Mouse (Mus musculus): ENCODE results near the gene Dctpp1. TPM values are rescaled to one million over a fixed set of nuclear protein-coding genes. Genes with fewer than 3 reads are reported as not detected.

Gene Dctpp1
- polyA plus RNA-seq, 1 experiment from 2014 or later = 176 TPM

GRCm38 (mm10) chr7:127224616-127225015, 35.9 kb downstream of the Dctpp1 start:
- Histone ChIP-seq H3K4me2 (replicated peaks) (no peak overlapping the region), H3K9ac (no peak overlapping the region), H3K27me3 (no peaks in the 10 kb centered on the region), H3K36me3 (peaks cover 13% of the 10 kb centered on the region), H3K27ac (no peak overlapping the region), H3K4me1 (no peaks in the 10 kb centered on the region), H3K4me3 (no peak overlapping the region), H3K9me3 (no peaks in the 10 kb centered on the region)
- 90% methylated on average over 6 of the region's 6 CpGs for WGBS
- ATAC-seq (ENCODE audit: low FRiP score, low read depth) = no peak

DNA sequence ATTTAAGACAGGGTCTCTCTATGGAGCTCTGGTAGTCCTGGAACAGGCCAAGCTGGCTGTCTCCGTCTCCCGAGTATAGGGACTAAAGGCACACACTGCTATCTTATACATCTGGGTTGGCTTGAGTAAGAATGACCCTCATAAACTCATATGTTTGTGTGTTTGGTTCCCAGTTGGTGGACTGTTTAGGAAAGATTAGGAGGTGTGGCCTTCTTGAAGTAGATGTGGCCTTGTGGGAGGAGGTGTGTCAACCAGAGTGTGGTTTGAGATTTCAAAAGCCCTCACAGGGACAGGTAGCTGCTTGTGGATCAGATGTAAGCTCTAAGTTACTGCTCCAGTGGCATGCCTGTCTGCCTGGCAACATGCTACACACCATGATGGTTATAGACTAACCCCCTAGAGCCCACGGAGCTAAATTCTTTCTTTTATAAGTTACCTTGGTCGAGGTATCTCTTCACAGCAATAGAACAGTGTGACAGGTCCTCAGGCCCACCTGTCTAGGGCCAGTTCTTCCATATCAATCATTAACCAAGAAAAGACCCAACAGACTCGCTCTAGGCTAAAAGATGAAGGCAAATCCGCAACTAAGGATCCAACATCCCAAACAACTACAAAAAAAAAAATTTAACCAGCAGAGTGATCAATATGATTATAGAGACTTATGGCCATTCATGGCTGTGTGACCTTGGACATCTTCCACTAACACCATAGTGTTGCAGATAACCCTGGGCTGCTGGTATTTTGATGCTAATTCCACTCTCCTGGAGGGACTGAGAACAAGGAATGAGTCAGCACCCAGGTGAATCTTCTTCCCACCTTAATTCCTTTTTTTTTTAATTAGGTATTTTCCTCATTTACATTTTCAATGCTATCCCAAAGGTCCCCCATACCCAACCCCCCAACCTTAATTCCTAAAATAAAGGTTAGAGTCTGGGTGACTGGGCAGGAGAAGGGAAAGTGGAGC, 36.7 kb downstream of the Dctpp1 start:
- no peaks in the 10 kb centered on the region for H3K27me3 ChIP-seq
- H3K4me2 ChIP-seq (replicated peaks) = no peak overlapping the region
- no peaks in the 10 kb centered on the region for H3K4me1 ChIP-seq
- H3K9me3 ChIP-seq = no peaks in the 10 kb centered on the region
- no peak overlapping the region for H3K4me3 ChIP-seq
- peaks cover 5% of the 10 kb centered on the region; the same call in 1 of the 2 replicates for H3K36me3 ChIP-seq
- H3K27ac ChIP-seq = no peak overlapping the region
- no peak overlapping the region for H3K9ac ChIP-seq
- WGBS = 84% methylated on average over 6 of the region's 6 CpGs
- no peak for ATAC-seq (ENCODE audit: low FRiP score, low read depth)

DNA sequence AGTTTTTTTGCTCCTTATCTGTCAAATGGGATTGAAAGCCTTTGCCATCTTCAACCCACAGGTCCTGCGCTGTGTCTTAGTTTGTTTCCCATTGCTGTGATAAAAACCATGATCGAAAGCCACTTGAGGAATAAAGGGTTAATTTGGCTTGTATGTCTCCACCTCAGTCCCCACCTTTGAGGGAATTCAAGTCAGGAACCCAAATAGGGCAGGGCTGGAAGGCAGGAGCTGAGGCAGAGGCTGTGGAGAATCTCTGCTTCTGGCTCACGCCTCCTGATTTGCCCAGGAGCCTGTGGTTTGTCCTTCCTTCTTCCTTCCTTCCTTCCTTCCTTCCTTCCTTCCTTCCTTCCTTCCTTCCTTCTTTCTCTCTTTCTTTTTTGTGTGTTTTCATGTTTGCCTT, 37.4 kb downstream of the Dctpp1 start:
- 97% methylated on average over 3 of the region's 3 CpGs for WGBS
- Histone ChIP-seq H3K4me1 (no peaks in the 10 kb centered on the region), H3K4me3 (no peak overlapping the region), H3K9me3 (no peaks in the 10 kb centered on the region), H3K9ac (no peak overlapping the region), H3K4me2 (replicated peaks) (no peak overlapping the region), H3K36me3 (0 out of 2 replicates have a peak, but pooled peaks cover 4% of the 10 kb centered on the region), H3K27me3 (no peaks in the 10 kb centered on the region), H3K27ac (no peak overlapping the region)
- ATAC-seq (ENCODE audit: low FRiP score, low read depth) = no peak

DNA sequence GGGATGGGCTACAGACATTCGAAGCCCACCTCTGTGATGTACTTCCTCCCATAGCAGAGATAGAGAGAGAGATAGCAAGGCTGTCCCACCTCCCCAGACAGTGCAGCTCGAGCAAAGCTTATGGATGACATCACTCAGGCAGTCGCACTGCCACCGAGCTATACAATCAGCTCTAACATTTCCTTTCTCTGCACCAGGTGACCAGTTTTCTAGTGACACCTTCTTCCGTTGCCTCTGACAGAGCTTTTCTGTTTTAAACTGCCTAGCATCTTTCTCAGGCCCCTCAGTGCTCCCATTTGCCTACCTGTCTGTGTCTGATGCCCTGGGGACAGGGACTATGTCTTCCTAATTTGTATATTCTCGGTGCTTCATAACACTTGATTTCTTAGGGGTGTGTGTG, 40.1 kb downstream of the Dctpp1 start:
- Histone ChIP-seq H3K9ac (no peak overlapping the region), H3K4me1 (0 out of 2 replicates have a peak, but pooled peaks cover 3% of the 10 kb centered on the region), H3K9me3 (no peaks in the 10 kb centered on the region), H3K4me3 (no peak overlapping the region), H3K36me3 (0 out of 2 replicates have a peak, but pooled peaks cover under 1% of the 10 kb centered on the region), H3K27ac (no peak overlapping the region), H3K27me3 (no peaks in the 10 kb centered on the region), H3K4me2 (replicated peaks) (no peak overlapping the region)
- no peak for ATAC-seq (ENCODE audit: low FRiP score, low read depth)
- 82% methylated on average over 6 of the region's 6 CpGs for WGBS

DNA sequence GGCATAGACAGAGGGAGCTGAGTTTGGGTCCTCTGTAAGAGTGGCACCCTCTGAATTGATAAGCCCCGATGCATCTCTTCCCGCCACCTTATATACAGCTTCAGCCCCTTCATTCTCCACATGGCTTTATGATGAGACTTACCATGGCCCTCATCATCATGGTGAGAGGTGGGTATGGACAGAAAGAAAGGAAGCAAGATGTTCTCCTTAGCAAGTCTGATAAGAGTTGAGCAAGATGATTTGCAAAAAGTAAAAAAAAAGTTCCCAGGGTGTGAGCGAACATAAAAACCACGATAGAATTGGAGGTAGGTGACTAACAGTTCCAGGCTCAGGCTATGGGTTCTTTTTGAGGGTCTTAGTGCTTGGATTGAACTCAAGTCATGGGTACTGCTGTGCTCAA, 41.8 kb downstream of the Dctpp1 start:
- Histone ChIP-seq H3K9me3 (no peaks in the 10 kb centered on the region), H3K27ac (no peak overlapping the region), H3K36me3 (no peaks in the 10 kb centered on the region), H3K4me2 (replicated peaks) (no peak overlapping the region), H3K4me3 (no peak overlapping the region), H3K27me3 (peaks cover 5% of the 10 kb centered on the region; the same call in 1 of the 2 replicates), H3K9ac (no peak overlapping the region), H3K4me1 (peaks cover 19% of the 10 kb centered on the region)
- no peak for ATAC-seq (ENCODE audit: low FRiP score, low read depth)
- WGBS = 94% methylated on average over 4 of the region's 4 CpGs

DNA sequence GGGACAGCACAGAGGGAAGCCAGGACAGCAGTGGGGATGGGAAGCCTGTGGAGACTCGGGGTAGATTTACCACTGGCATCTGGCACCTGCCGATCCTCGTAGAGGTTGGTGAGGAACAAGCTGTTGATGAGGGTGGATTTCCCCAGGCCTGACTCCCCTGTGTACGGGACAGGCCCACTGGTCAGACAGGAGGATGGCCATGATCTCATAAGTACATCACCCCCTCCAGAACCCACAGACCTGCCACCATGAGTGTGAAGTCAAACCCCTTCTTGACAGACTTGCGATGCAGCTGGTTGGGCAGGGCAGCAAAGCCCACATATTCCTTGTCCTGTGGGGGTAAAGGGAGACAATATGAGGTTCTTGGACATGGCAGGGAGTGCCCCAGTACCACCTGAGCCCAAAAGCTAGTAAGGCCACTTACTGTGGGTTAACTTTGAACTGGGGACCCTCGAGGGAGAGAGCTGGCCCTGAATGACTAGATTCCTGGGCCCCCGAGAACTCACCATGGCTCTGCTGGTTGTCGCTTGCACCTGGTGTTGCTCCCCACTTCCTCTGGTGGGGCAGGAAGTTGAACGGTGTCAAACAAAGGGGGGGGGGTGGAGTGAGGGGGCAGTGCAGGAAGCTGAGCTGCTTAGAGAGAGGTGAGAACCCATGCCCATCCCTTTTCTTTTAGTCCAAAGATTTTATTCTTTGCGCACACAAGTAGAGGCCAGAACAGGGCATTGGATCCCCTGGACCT, 42.4 kb downstream of the Dctpp1 start:
- Histone ChIP-seq H3K4me3 (no peak overlapping the region), H3K4me2 (replicated peaks) (no peak overlapping the region), H3K27me3 (peaks cover 9% of the 10 kb centered on the region; the same call in 1 of the 2 replicates), H3K9ac (no peak overlapping the region), H3K4me1 (peaks cover 19% of the 10 kb centered on the region), H3K9me3 (no peaks in the 10 kb centered on the region), H3K27ac (no peak overlapping the region), H3K36me3 (no peaks in the 10 kb centered on the region)
- 69% methylated on average over 10 of the region's 10 CpGs for WGBS
- no peak for ATAC-seq (ENCODE audit: low FRiP score, low read depth)

- Histone ChIP-seq H3K4me2 (replicated peaks) (no peak overlapping the region), H3K27me3 (peaks cover 9% of the 10 kb centered on the region; the same call in 1 of the 2 replicates), H3K9ac (no peak overlapping the region), H3K36me3 (no peaks in the 10 kb centered on the region), H3K4me3 (no peak overlapping the region), H3K9me3 (no peaks in the 10 kb centered on the region), H3K4me1 (peaks cover 19% of the 10 kb centered on the region), H3K27ac (no peak overlapping the region)
- WGBS = 85% methylated on average over 6 of the region's 6 CpGs
- ATAC-seq (ENCODE audit: low FRiP score, low read depth) = no peak
Measured at GRCm38 (mm10) chr7:127217475-127217874, 43.0 kb downstream of the Dctpp1 start.

DNA sequence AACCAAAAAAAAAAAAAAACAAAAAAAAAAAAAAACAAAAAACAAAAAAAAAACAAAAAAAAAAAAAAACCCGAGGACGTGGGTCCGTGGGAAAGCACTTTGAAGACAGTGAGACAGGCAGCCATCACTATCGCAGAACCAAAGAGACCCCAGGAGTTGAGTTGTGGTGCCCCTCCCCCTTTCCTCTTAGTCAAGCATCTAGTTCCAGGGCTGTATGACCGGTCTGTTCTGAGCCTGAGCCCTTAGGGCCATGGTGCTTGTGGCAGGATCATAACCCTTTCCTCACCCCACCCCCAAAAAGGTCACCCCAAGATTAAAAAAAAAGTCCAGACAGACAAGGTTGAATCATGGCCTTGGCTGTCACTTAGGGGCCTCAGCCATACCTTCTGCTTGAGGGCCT, 44.2 kb downstream of the Dctpp1 start:
- no peaks in the 10 kb centered on the region for H3K9me3 ChIP-seq
- H3K36me3 ChIP-seq = no peaks in the 10 kb centered on the region
- no peak overlapping the region for H3K27ac ChIP-seq
- no peak overlapping the region for H3K9ac ChIP-seq
- 85% methylated on average over 5 of the region's 5 CpGs for WGBS
- ATAC-seq (ENCODE audit: low FRiP score, low read depth) = no peak
- H3K27me3 ChIP-seq = peaks cover 9% of the 10 kb centered on the region; the same call in 1 of the 2 replicates
- peaks cover 19% of the 10 kb centered on the region for H3K4me1 ChIP-seq
- no peak overlapping the region for H3K4me3 ChIP-seq
- no peak overlapping the region for H3K4me2 ChIP-seq (replicated peaks)

- H3K4me3 ChIP-seq = peak overlapping the region; percentile 42
- H3K4me1 ChIP-seq = peaks cover 19% of the 10 kb centered on the region
- H3K9me3 ChIP-seq = no peaks in the 10 kb centered on the region
- peak overlapping the region; percentile 67 for H3K9ac ChIP-seq
- peak overlapping the region; percentile 70 for H3K4me2 ChIP-seq (replicated peaks)
- 23% methylated on average over 33 of the region's 33 CpGs for WGBS
- no peak for ATAC-seq (ENCODE audit: low FRiP score, low read depth)
- H3K36me3 ChIP-seq = no peaks in the 10 kb centered on the region
- H3K27me3 ChIP-seq = peaks cover 9% of the 10 kb centered on the region; the same call in 1 of the 2 replicates
- peak overlapping the region; percentile 28; the same call in 1 of the 2 replicates for H3K27ac ChIP-seq
Measured at GRCm38 (mm10) chr7:127214981-127215871, 45.3 kb downstream of the Dctpp1 start.

GRCm38 (mm10) chr7:127214521-127214920, 46.0 kb downstream of the Dctpp1 start:
- peak overlapping the region; percentile 70 for H3K4me2 ChIP-seq (replicated peaks)
- ATAC-seq (ENCODE audit: low FRiP score, low read depth) = no peak
- peaks cover 9% of the 10 kb centered on the region; the same call in 1 of the 2 replicates for H3K27me3 ChIP-seq
- H3K9me3 ChIP-seq = no peaks in the 10 kb centered on the region
- H3K36me3 ChIP-seq = no peaks in the 10 kb centered on the region
- peaks cover 21% of the 10 kb centered on the region for H3K4me1 ChIP-seq
- 24% methylated on average over 21 of the region's 21 CpGs for WGBS
- H3K4me3 ChIP-seq = peak overlapping the region; percentile 42
- peak overlapping the region; percentile 67 for H3K9ac ChIP-seq
- H3K27ac ChIP-seq = peak overlapping the region; percentile 28; the same call in 1 of the 2 replicates

DNA sequence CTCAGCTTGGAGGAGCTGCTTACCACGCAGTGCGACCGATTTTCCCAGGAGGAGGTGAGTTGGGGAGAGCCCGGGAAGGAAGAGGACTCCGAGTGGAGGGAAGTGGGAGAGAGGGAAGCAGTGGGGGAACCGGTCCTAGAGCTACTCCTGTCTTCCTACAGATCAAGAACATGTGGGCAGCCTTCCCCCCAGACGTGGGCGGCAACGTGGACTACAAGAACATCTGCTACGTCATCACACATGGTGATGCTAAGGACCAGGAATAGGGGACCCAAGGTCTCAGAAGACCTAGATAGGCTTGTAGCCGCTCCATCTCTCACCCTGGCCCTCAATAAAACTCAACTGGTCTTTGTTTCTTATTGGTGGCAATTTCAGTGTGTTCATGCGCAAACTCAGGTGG, 46.6 kb downstream of the Dctpp1 start:
- Histone ChIP-seq H3K27me3 (peaks cover 9% of the 10 kb centered on the region; the same call in 1 of the 2 replicates), H3K36me3 (no peaks in the 10 kb centered on the region), H3K9ac (peak overlapping the region; percentile 67), H3K9me3 (no peaks in the 10 kb centered on the region), H3K4me2 (replicated peaks) (peak overlapping the region; percentile 70), H3K4me3 (peak overlapping the region; percentile 42), H3K27ac (peak overlapping the region; percentile 39), H3K4me1 (peaks cover 25% of the 10 kb centered on the region)
- 44% methylated on average over 12 of the region's 12 CpGs for WGBS
- ATAC-seq (ENCODE audit: low FRiP score, low read depth) = no peak
